Mouse (Mus musculus): ENCODE data around the gene Dpagt1.
"Not testable (repeated sequence)": the region's sequence is repeated elsewhere in the genome, so short reads cannot be mapped to it uniquely, and the experiment has no call there.

Gene Dpagt1

GRCm38 (mm10) chr9:44373386-44373785 lies 47.6 kb downstream of the Dpagt1 start:
- no peaks in the 10 kb centered on the region for H3K27me3 ChIP-seq (ENCODE audit: control insufficient read depth, insufficient read depth, low read length, poor library complexity, severe bottlenecking)
- no peak for DNase-seq (ENCODE audit: low read depth, low spot score)
- H3K36me3 ChIP-seq (ENCODE audit: control insufficient read depth, insufficient read depth, low read length, poor library complexity, severe bottlenecking): no peaks in the 10 kb centered on the region

- Histone ChIP-seq H3K36me3 (ENCODE audit: control insufficient read depth, insufficient read depth, low read length, poor library complexity, severe bottlenecking) (peaks cover 3% of the 10 kb centered on the region), H3K27me3 (ENCODE audit: control insufficient read depth, insufficient read depth, low read length, poor library complexity, severe bottlenecking) (no peaks in the 10 kb centered on the region)
- DNase-seq (ENCODE audit: low read depth, low spot score): no peak
These were observed 50.3 kb downstream of the Dpagt1 start for GRCm38 (mm10) chr9:44376141-44376540.

GRCm38 (mm10) chr9:44377335-44377734 lies 51.5 kb downstream of the Dpagt1 start:
- H3K27me3 ChIP-seq (ENCODE audit: control insufficient read depth, insufficient read depth, low read length, poor library complexity, severe bottlenecking); H3K36me3 ChIP-seq (ENCODE audit: control insufficient read depth, insufficient read depth, low read length, poor library complexity, severe bottlenecking); DNase-seq (ENCODE audit: low read depth, low spot score): not testable (repeated sequence)

- Histone ChIP-seq H3K36me3 (ENCODE audit: control insufficient read depth, insufficient read depth, low read length, poor library complexity, severe bottlenecking) (peaks cover 8% of the 10 kb centered on the region), H3K27me3 (ENCODE audit: control insufficient read depth, insufficient read depth, low read length, poor library complexity, severe bottlenecking) (no peaks in the 10 kb centered on the region)
- DNase-seq (ENCODE audit: low read depth, low spot score): peak; percentile 28
These were observed 52.4 kb downstream of the Dpagt1 start for GRCm38 (mm10) chr9:44378153-44378730.

GRCm38 (mm10) chr9:44379054-44379834 lies 53.4 kb downstream of the Dpagt1 start, which contains the start of gene Hyou1:
Hyou1 (plus strand) TSS chr9:44379490.
- H3K36me3 ChIP-seq (ENCODE audit: control insufficient read depth, insufficient read depth, low read length, poor library complexity, severe bottlenecking): peaks cover 8% of the 10 kb centered on the region
- DNase-seq (ENCODE audit: low read depth, low spot score): peak; percentile 99
- no peaks in the 10 kb centered on the region for H3K27me3 ChIP-seq (ENCODE audit: control insufficient read depth, insufficient read depth, low read length, poor library complexity, severe bottlenecking)

- Histone ChIP-seq H3K36me3 (ENCODE audit: control insufficient read depth, insufficient read depth, low read length, poor library complexity, severe bottlenecking) (peaks cover 9% of the 10 kb centered on the region), H3K27me3 (ENCODE audit: control insufficient read depth, insufficient read depth, low read length, poor library complexity, severe bottlenecking) (no peaks in the 10 kb centered on the region)
- no peak for DNase-seq (ENCODE audit: low read depth, low spot score)
These were observed 54.0 kb downstream of the Dpagt1 start for GRCm38 (mm10) chr9:44379862-44380261.
